Mouse (Mus musculus): ENCODE results near the gene En2. TPM values are rescaled to one million over a fixed set of nuclear protein-coding genes. Genes with fewer than 3 reads are reported as not detected.

The En2 gene
- 0.02 and 0.05 TPM in 2 replicates for polyA plus RNA-seq (2012; rRNA removed)

GRCm38 (mm10) chr5:28165358-28166255, at the start of gene En2:
Gene En2 (plus strand): TSS chr5:28165694.

Other genes with a start within 250 kb of the En2 start
- gene Insig1, start 94.3 kb upstream of the En2 start, polyA plus RNA-seq (2012; rRNA removed) = 41.0 and 63.9 TPM in 2 replicates
- gene Cnpy1, start 80.1 kb downstream of the En2 start, polyA plus RNA-seq (2012; rRNA removed) = not detected in 2 replicates
- 10.7 and 11.8 TPM in 2 replicates for gene Rbm33, start 151.4 kb downstream of the En2 start, polyA plus RNA-seq (2012; rRNA removed)